Mouse (Mus musculus) adrenal gland (tissue): ENCODE results near the gene Ift43.

Experiments
- intact Hi-C: fragments of 180-260 bp; cut with DNase I; formaldehyde crosslinking; loops from one replicate; pipeline ENCODE4 v1.15.1; 2025
- long read RNA-seq, 2 experiments: library from polyadenylated mRNA; unstranded; transcript quantifications; one replicate each; pipeline ENCODE4 v2.0.0; 2020; ENCODE audit warnings: borderline replicate concordance in 1 of 2; ENCODE audit not compliant: insufficient replicate concordance in 1 of 2

Ift43 gene
- long read RNA-seq, experiment 1, transcript Ift43-205 (9 exons, 783 nt) = major isoform, 26 of 27 reads
- long read RNA-seq, experiment 1, partial matches to known transcripts = 0 of 27 reads
- long read RNA-seq, experiment 1, other reads (novel, unspliced or antisense) = 1 of 27 reads
- long read RNA-seq, experiment 2, transcript Ift43-205 (9 exons, 783 nt) = major isoform, 31 of 36 reads
- long read RNA-seq, experiment 2, partial matches to known transcripts = 2 of 36 reads
- long read RNA-seq, experiment 2, other reads (novel, unspliced or antisense) = 3 of 36 reads

- intact Hi-C loops = no loop called here
Measured at GRCm38 (mm10) chr12:86082481-86083012, at the start of gene Ift43. Ift43 (plus strand) TSS chr12:86082541.

- intact Hi-C loops = no loop called here
Measured at GRCm38 (mm10) chr12:86035586-86035985, 46.8 kb upstream of the Ift43 start.

GRCm38 (mm10) chr12:86036368-86037166 lies 45.8 kb upstream of the Ift43 start:
- intact Hi-C loops = no loop called here

- intact Hi-C loops = no loop called here
Measured at GRCm38 (mm10) chr12:86037235-86037921, 45.0 kb upstream of the Ift43 start.

- intact Hi-C loops = no loop called here
Measured at GRCm38 (mm10) chr12:86039078-86039477, 43.3 kb upstream of the Ift43 start.

GRCm38 (mm10) chr12:86039751-86040150 lies 42.6 kb upstream of the Ift43 start:
- intact Hi-C loops = no loop called here

- intact Hi-C loops = no loop called here
Measured at GRCm38 (mm10) chr12:86046141-86046540, 36.2 kb upstream of the Ift43 start.

- intact Hi-C loops = no loop called here
Measured at GRCm38 (mm10) chr12:86046776-86047175, 35.6 kb upstream of the Ift43 start.

- intact Hi-C loops = no loop called here
Measured at GRCm38 (mm10) chr12:86047376-86047775, 35.0 kb upstream of the Ift43 start.

- intact Hi-C loops = no loop called here
Measured at GRCm38 (mm10) chr12:86049813-86050212, 32.5 kb upstream of the Ift43 start.

GRCm38 (mm10) chr12:86051477-86051876 lies 30.9 kb upstream of the Ift43 start:
- intact Hi-C loops = no loop called here

GRCm38 (mm10) chr12:86055306-86055705 lies 27.0 kb upstream of the Ift43 start:
- intact Hi-C loops = no loop called here

GRCm38 (mm10) chr12:86056976-86057375 lies 25.4 kb upstream of the Ift43 start:
- intact Hi-C loops = no loop called here

GRCm38 (mm10) chr12:86057516-86057915 lies 24.8 kb upstream of the Ift43 start:
- intact Hi-C loops = no loop called here

- intact Hi-C loops = no loop called here
Measured at GRCm38 (mm10) chr12:86059341-86059740, 23.0 kb upstream of the Ift43 start.

- intact Hi-C loops = no loop called here
Measured at GRCm38 (mm10) chr12:86064796-86065195, 17.5 kb upstream of the Ift43 start.

GRCm38 (mm10) chr12:86071432-86071831 lies 10.9 kb upstream of the Ift43 start:
- intact Hi-C loops = no loop called here

GRCm38 (mm10) chr12:86074681-86075080 lies 7.7 kb upstream of the Ift43 start:
- intact Hi-C loops = no loop called here

- intact Hi-C loops = no loop called here
Measured at GRCm38 (mm10) chr12:86075358-86075757, 7.0 kb upstream of the Ift43 start.

GRCm38 (mm10) chr12:86076321-86076901 lies 5.9 kb upstream of the Ift43 start:
- intact Hi-C loops = no loop called here

GRCm38 (mm10) chr12:86077322-86077721 lies 5.0 kb upstream of the Ift43 start:
- intact Hi-C loops = no loop called here
